Mouse (Mus musculus) kidney, postnatal 25 days (tissue): ENCODE results near the gene Nrros.

Source experiments
- DNase-seq, 2 experiments: peaks; one replicate each; pipeline ENCODE4 v3.0.0; 2021; ENCODE audit warnings: mixed read lengths in 2 of 2

The Nrros gene

DNA sequence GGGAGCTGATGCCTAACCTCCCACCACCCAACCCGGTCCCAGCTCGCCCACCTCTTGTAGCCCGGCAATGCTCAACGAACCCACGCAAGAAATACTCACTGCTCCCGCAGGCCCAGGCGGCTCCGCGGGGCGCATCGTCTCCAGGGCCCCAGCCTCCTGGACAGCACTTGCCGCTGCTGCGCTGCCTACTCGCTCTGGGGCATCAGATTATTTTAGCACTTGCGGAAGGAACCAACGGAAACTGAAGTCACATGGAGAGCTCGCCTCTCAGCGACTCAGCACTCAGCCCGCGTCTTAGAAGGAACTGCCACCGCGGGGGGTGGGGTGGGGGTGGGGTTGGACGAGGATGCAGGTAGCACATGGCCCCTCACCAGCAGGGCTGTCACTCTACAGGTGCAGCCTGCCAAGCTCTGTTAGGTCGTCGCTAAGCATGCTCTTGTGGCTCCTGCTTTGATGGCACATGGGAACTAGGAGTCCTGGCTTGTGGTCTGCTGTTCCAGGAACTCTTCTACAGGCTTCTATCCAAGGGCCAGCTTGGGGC, at the start of gene Nrros:
TSS of gene Nrros (minus strand) at position 314 of the 541 bp plus-strand sequence.
- peak; percentile 55 to 67 for DNase-seq

- no peak for DNase-seq
Measured at GRCm38 (mm10) chr16:32214804-32215576, 49.6 kb upstream of the Nrros start.

DNA sequence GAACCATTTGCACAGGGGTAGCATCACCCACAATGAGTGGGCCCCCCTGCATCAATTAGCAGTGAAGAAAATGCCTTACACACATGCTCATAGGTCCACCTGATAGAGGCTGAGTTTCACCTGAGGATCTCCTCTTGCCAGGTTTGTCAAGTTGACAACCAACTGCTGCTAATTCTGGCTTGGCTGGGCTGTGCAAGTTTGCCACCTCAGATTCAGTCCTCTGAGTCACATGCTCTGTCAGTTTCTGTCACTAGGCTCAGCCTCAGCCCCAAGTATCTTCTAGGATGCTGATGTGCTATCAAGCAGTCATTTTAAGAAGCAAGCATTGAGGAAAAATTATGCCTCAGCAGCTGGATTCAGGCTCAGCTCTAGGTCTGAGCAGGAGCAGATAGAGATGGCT, 48.8 kb upstream of the Nrros start:
- no peak for DNase-seq

DNA sequence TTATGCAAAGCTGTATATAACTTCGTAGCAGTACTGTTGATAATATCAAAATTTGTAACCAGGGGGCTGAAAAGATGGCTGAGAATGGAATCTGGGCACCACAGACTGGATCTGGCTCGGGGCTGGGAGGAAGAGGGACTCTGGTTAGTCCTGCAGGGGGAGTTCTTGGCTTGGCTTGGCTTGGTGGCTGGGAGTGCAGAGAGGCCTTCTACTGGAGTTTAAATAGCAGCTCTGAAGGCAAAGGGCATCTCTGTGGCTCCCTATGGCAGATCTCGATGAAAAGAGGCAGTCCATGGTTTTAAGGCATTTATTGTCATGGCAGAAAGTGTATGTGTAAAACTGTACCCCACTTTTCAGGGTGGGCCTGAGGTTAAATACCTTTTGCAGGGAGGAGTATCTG, 39.5 kb upstream of the Nrros start:
- no peak for DNase-seq

GRCm38 (mm10) chr16:32202681-32203080, 37.3 kb upstream of the Nrros start:
- DNase-seq = peak; percentile 72 to 78

DNA sequence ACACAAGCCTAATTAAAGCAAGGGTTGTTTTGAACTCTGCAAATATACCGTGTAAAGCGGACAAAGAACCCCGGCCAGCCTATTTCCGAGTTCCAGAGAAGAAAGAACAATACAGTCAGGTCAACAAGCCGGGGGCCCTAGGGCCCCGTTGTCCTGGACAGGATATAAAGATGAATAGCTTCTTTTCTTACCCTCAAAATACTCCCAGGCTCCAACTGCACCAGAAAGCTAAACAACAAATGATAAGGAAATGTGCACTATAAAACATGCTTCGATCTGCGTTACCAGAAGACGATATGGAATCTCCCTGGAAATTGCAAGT, 35.6 kb upstream of the Nrros start:
- DNase-seq = peak in 1 of 2 experiments; percentile 24

DNA sequence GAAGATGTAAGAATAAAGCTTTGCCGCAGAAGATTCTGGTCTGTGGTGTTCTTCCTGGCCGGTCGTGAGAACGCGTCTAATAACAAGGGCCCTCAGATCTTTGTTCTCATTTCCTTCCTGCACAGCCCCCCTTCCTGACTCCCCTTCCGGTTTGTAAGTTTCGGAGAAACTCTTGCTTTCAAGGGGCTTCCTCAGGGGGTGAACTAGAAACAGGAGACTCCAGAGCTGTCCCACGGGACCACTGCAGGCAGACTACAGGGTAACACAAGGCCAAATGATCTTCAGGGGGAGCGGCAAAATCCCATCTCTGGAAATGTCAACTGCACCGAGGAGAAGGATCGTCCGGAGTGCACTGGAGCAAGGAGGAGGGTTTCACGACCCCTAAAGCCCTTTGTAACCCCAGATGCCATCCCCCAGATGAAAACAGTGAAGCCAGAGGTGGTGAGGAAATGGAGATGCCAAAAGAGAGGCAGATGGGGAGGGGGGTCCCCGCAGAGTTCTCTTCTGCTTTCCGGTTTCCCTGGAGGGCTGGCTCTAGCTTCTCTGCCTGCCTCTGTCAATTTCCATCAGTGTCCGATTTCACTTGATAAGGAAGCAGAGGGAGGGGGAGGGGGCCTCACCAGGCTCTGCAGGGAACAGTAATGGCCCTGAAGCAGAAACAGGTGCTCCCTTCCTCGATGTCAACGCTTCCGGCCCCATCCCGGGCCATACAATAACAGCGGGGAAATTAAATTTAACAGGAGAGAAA, 35.0 kb upstream of the Nrros start:
- peak; percentile 56 to 66 for DNase-seq

- peak; percentile 6 to 46 for DNase-seq
Measured at GRCm38 (mm10) chr16:32190011-32190441, 24.6 kb upstream of the Nrros start.

DNA sequence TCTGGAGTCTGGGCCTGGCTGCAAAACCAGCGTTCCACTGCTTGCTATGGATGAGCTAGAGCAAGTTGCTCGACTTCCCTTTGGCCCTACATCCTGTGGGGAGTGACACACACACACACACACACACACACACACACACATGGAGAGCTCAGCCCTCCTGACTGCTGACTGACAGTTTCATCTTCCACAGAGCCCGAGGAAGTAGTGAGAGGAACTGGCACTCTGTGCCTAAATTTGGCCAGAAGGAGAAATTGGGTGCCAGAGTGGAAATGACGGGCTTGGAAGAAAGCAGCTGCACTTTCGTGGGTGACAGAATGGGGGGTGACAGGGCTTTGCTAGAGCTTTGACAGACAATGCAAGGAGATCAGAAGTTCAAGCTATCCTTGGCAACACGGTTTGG, 23.7 kb upstream of the Nrros start:
- DNase-seq = peak; percentile 50 to 51

GRCm38 (mm10) chr16:32186056-32186455, 20.7 kb upstream of the Nrros start:
- no peak for DNase-seq

DNA sequence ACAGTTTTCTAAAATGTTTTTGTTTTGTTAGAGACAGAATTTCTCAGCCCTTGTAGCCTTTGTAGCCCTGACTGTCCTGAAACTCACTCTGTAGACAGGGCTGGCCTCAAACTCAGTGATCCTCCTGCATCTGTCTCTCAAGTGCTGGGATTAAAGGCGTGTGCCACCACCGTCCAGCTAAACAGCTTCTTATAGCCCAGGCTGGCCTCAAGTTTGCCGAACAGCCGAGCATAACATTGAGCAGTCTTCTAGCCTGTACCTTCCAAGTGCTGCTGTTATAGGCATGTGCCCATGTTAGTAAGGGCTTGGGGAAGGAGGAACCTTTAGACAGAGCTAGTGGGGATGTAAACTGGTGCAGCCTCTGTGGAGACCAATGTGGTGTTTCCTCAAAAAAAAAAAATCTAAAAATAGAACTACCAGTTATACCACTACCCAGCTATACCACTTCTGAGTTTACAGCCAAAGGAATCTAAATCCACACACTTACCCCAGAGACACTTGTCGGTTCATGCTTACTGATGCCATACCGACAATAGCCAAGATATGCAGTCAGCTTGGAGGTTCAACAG, 14.0 kb upstream of the Nrros start, which contains the start of gene Bex6:
TSS of gene Bex6 (plus strand) at position 491 of the 569 bp plus-strand sequence.
- DNase-seq = no peak

DNA sequence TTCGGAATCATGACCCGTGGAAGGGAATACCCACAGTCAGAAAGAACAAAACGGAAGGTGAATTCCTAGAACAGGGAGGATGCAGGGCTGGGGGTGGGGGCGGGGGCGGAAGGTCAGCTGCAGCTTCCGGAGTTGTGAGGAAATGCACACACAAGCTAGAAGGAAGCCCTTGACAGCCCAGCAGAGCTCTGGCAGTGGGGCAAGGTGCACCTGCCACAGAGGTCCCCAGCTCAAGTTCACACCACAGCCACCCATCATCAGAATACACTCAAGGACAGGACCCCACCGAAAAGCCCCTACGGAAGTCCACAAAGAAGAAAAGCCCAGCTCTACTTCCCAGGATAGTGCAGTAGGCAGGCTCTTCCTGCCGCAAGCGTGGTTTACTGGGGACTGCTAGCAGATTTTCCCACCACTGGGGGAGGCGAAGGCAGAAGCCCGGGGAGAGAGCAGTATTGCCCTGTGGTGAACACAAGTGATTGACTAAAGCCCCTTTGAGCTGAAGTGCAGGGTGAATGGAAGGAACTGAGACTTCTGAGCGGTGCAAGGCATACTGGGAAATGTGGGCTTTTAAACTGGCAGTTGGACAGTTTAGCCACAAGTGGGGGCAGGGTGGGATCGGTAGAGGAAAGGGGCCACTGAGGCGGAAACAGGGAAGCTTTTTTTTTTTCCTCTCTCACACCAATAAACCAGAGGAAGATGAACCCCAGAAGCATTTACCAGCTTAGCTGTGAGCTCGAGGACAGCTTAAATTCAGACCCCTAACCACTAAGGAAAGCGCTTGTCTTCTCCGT, 11.7 kb upstream of the Nrros start:
- DNase-seq = peak in 1 of 2 experiments; percentile 55

DNA sequence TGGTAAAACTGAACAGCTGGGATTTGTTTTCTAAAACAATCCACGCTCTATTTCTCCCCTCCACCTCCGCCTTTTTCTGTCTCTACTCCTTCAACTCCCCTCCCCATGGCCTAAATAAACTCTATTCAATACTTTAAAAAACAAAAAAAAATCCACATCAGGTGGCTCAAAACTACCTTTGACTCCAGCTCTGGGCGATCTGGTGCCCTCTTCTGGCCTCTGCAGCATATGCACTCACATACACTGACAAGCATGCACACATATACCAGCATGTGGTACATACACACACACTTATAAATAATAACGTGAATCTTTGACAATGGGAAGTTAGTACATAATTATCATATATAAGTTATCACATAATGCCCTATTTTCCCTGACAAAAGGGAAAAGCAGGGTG, 9.6 kb upstream of the Nrros start:
- no peak for DNase-seq

- no peak for DNase-seq
Measured at GRCm38 (mm10) chr16:32174340-32175005, 9.1 kb upstream of the Nrros start.

- DNase-seq = peak; percentile 27 to 81
Measured at GRCm38 (mm10) chr16:32173401-32173800, 8.0 kb upstream of the Nrros start.

DNA sequence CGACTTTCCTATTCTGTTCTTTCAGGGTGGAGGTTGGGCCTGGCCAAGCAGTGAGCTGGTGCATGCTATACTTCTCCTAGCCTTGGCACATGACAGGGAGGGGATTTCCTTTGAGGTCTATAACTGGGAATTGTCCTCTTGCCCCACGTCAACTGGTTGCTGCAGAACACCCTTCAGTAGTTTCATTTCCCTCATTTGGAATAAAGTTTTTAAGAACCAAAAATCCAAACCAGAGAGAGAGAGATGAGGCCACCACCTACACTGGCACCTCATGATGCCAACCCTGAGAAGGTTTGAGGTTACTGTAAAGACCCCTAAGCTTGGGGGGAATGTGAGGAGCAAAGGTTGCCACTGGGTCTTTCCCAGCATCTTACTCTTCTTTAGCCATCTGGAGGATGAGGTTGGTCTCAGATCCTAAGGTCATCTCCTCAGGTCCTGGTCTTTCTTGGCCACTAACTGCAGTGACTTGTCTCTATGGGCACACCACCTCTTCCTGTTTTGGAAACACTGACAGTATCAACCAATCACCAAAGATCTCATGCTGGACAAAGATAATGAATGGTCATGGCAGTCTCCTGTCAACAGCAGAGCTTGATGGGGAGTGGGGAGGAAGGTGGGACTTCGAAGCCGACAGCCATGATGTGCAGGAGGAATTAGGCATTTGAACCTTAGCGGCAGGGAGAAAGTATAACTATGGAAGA, 5.8 kb upstream of the Nrros start:
- no peak for DNase-seq

- DNase-seq = no peak
Measured at GRCm38 (mm10) chr16:32167819-32168545, 2.6 kb upstream of the Nrros start.

GRCm38 (mm10) chr16:32164396-32165027, 882 bp downstream of the Nrros start:
- peak; percentile 13 to 37 for DNase-seq

GRCm38 (mm10) chr16:32163891-32164290, 1.5 kb downstream of the Nrros start:
- DNase-seq = no peak

- DNase-seq = peak; percentile 30 to 61
Measured at GRCm38 (mm10) chr16:32163392-32163791, 2.0 kb downstream of the Nrros start.
